Mouse (Mus musculus): Measurements from ENCODE around the gene Olfr456.
"Not testable (repeated sequence)": the region's sequence is repeated elsewhere in the genome, so short reads cannot be mapped to it uniquely, and the experiment has no call there.

Olfr456 gene

DNA sequence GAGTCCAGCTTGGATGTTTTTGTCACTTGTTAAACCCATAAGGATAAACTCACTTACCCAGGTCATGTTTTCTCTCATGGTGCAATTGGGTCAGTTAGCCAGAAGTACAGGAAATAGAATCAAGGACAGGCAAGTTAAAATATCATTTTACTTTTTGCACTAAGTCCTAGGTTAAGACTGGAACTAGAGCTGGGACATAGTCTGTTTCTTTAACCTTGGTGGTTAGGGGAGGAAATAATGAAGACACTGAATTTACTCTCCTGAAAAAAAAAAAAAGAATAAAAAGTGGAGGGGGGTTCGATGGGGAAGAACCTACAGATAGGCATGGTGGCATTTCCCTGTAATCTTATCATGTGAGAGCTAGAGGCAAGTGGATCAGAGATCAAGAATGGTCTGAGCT, at the start of gene Olfr456:
Gene Olfr456 (minus strand): TSS at position 101 of the 400 bp plus-strand sequence.
- DNase-seq (ENCODE audit: low spot score in 2 of 2) = no peak

DNA sequence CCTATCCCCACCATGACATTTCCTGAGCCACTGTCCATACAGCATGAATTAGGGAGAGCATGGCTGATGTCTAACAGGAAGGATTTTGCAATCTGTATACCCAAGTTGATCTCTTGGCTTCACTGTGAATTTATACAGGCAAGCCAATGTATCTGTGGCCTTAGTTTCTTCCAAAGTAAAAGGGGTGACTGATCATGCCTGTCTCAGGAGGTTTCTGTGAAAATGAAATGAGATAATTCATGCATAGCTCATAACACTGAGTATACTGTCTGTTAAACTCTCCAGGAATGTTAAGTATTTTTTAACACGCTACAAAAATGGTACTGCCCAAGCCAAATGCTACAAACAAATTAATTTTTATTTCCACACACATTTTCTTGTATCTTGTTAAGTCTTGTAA, 26.4 kb upstream of the Olfr456 start:
- no peak for DNase-seq (ENCODE audit: low spot score in 2 of 2)

DNA sequence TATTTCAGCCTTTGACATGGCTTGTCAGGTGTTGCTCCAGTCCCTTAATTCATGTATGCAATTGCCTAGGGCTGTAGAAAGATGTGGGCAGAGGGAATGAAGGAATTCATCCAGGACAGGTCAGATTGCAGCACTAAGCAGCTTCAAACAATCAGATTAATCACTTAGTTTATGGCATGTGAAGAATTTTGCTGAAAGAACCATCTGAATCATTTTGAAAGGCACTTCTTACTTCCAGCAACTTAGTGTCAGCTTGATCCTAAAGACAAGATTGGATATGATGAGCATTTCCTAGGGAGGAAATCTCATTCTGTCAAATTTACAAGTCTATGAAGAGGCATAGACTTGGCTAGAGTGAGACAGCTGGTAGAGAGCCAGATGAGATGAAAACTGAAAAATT, 22.3 kb upstream of the Olfr456 start:
- DNase-seq (ENCODE audit: low spot score in 2 of 2) = no peak

DNA sequence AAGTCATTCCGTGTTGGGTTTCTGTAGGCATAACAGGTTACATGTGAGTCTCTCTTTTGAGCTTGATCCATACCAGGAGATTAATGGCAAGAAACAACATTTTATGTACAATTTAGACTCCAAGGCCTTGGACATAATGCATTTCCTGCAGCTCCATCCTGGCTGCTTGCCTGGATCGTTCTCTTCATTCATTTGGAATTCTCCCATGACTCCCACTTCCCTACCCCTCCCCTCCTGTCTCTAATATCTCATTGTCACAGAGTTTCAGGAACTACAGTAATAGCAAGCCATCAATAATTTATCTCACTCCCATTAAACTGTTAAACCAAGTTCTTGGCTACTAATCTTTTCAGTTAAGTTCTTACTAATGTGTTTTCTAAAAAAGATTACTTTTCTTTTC, 16.5 kb upstream of the Olfr456 start:
- no peak for DNase-seq (ENCODE audit: low spot score in 2 of 2)

DNA sequence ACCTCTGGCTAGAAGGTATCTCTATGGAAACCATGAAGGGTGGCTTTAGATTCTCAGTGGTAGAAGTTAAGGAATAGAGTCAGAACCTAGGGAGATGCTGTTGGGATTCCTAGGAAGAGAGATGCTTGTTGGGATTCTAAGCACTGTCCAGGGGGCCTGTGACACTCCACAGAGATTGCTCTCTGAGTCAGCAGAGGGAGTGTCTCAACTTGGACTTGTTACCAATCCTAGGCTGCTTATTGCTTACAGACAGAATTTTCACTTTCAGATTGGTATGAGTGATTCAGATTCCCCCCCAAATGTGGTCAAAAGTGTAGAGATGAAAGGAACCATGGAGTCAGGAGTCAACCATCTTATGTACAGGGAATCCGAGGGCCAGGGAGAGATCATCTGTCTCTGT, 2.7 kb upstream of the Olfr456 start:
- DNase-seq (ENCODE audit: low spot score in 2 of 2) = no peak

DNA sequence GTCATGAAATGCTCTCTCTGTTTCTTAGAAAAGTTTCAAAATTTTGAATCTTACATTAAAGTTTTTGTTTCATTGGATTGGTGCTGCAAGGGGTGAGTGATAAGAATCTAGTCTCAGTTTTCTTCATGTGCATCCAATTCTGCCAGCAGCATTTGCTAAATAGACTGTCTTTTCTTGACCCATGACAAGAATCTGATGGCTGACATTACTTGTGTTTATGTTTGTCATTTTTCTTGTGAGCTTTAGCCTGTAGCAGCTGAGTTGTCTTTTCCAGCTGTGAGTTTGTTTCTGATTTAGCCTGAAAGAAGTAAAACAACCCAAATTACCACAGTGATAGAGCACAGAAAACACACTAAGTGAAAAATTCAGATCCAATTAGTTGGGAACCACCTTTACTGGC, 2.4 kb downstream of the Olfr456 start:
- DNase-seq (ENCODE audit: low spot score in 2 of 2) = no peak

DNA sequence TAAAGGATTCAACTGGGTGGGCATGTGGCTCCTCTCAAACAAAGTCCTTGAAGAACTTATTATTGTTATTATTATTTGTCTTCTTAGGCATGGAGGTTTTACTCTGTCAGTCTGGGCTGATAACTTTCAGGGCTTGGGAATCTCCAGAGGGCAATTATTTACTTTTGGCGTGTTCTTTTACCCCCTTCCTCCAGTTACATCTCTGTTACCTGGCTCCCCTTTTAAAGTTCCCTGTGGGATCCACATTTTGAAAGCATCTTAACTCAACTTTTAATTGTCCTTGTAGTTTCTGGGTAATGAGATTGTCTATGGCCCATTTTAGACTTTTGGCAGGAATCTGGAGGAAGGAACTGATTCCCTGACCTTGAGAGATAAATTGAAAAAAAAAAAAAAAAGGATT, 10.8 kb downstream of the Olfr456 start, which contains the start of gene Olfr457:
Gene Olfr457 (minus strand): TSS at position 101 of the 400 bp plus-strand sequence.
- no peak for DNase-seq (ENCODE audit: low spot score in 2 of 2)

DNA sequence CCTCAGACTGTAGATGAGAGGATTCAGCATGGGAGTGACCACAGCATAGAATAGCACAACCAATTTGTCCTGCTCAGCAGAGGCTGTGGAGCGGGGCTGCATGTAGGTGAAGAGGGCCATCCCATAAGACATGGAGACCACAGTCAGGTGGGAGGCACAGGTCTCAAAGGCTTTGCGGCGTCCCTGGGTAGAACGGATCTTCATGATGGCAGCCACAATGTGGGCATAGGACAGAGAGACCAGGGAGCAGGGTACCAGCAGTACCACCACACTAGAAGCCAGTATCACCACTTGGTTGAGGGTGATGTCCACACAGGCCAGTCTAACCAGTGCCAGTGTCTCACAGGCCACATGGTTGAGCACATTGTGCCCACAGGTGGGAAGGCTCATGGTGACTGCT, 15.7 kb downstream of the Olfr456 start:
- not testable (repeated sequence) for DNase-seq (ENCODE audit: low spot score in 2 of 2)

DNA sequence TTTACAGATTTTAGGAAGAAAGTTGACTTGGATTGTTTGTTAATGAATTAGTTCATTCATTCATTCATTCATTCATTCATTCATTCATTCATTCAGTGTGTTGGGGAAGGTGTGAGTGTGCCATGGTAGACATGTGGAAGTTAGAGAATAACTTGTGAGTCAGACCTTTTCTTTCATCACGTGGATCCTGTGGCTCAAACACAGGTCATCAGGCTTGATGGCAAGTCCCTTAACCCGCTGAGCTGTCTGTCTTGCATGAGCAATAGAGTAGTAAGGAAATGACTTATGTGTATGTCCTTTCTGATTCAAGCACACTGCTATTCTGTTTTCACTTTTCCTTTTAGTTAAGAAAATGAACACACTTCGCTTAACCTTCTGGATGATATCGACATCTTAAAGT, 16.5 kb downstream of the Olfr456 start:
- DNase-seq (ENCODE audit: low spot score in 2 of 2) = no peak

DNA sequence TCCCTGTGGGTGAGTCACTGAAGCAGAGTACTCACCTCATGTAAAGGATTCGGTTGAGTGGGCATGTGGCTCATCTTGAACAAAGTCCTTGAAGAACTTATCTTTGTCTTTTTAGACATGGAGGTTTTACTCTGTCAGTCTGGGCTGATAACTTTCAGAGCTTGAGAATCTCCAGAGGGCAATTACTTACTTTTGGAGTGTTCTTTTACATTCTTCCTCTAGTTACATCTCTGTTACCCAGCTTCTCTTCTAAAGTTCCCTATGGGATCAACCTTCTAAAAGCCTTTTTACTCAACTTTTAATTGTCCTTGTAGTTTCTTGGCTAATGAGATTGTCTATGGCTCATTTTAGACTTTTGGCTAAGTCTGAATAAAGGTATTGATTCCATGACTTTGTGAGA, 21.9 kb downstream of the Olfr456 start, which contains the start of gene Olfr458:
Gene Olfr458 (minus strand): TSS at position 101 of the 400 bp plus-strand sequence.
- no peak for DNase-seq (ENCODE audit: low spot score in 2 of 2)

DNA sequence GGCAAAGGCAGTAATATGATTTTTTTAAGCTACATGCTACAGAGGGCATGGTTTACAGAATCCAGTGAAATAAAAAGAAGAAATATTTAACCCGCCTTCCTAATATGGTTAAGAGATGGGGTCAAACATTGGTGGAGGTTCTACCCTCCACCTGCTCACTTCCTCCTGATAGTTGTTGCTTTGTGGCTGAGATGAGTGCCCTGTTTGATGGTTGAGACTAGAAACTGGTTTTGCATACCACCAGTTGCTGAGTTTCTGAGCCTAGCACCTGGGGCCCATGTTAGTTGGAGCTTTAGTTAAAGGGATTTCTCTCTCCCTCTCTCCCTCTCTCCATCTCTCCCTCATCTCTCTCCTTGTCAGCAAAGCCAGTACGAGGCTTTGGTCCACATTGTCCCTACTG, 39.6 kb downstream of the Olfr456 start:
- DNase-seq (ENCODE audit: low spot score in 2 of 2) = no peak

DNA sequence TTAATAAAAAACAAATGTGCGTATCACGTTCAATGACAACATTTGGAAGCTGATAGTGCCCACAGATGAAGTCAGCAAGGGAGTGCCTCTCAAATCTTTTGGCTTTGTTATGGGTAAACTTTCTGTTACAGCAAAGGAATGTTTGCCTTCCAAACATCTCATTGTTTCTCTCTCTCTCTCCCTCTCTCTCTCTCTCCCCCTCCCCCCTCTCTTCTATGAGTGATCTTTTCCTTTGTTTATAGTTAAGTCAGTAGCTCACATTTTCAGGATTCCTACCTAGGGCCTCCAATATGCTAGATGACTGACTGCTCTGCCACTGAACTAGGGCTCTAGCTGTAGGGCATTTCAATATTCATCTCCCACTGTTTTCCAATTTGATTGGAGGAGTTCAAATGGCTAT, 42.5 kb downstream of the Olfr456 start:
- DNase-seq (ENCODE audit: low spot score in 2 of 2) = no peak

DNA sequence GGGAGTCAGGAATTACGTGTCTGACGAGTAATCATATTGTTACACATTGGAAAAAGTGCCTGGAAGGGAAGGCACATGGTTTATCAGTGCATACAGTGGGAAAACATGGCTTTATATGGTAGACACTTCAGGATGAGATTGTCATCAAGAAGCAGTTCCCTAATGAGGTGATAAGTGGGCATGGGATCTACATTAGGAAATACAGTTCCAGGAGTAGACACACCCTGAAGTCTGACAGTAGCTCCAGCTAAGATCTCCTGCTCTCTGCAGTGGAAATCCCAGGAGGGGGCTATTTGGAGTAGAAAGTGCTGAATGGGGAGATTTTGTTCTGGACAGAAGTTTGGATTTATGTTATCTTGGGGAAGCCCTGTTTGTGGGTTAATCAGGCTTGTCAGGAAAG, 45.6 kb downstream of the Olfr456 start:
- no peak for DNase-seq (ENCODE audit: low spot score in 2 of 2)
